24 mouse cellular contexts compared by ENCODE assay signal in the genomic region with DNA sequence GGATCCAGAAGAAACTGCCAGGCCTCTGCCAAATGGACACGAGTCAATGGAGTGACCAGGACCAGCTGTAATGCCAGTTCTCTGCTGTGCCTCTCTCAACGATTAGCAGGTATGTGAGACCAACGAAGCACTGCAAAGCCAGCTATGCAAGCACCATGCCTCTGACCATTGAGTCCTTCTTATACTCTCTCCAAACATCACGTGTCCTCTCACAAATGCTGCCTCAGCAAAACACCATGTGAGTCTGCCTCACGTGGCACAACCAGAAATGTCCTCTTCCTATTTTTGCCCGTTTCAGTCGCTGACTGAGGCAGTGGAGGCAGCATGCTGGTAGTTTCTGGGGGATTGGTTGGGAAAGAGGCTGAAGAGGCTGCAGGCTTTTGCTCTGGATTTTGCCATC.
"Had no signal": no experiment of that assay in that cellular context is flagged by ENCODE, and none has a peak within 500 bp of the region (broad histone marks: within the 10 kb centered on the region; RNA-seq: fewer than 3 reads in every experiment).

No protein-coding gene starts in this region.

- H3K4me1 ChIP-seq: heart, embryonic 10.5 days; hindbrain, embryonic 12.5 days; intestine, embryonic 15.5 days; limb, embryonic 13.5 days; limb, embryonic 15.5 days; liver, embryonic 13.5 days; liver, embryonic 15.5 days had no signal

- H3K27ac ChIP-seq: gastrocnemius, adult 2 months; heart, adult 2 months; heart, embryonic 10.5 days; hindbrain, embryonic 10.5 days; hindbrain, embryonic 12.5 days; hindbrain, embryonic 14.5 days; intestine, embryonic 15.5 days; layer of hippocampus, adult 2 months; limb, embryonic 13.5 days; limb, embryonic 15.5 days; liver, embryonic 13.5 days; liver, embryonic 15.5 days had no signal

- H3K27me3 ChIP-seq: heart, embryonic 12.5 days; hindbrain, embryonic 12.5 days; intestine, embryonic 15.5 days; limb, embryonic 13.5 days; limb, embryonic 15.5 days; liver, embryonic 13.5 days; liver, embryonic 15.5 days had no signal

- DNase-seq: gastrocnemius, adult 2 months; gastrocnemius, postnatal 10 days; gastrocnemius, postnatal 25 days; heart, adult 2 months; heart, postnatal 10 days; heart, postnatal 4 days; kidney, adult 18-20 months; kidney, adult 8-10 months; kidney, postnatal 10 days; kidney, postnatal 25 days; kidney, postnatal 4 days; layer of hippocampus, postnatal 36 days; left cerebral cortex, postnatal 4 days; liver, embryonic 13.5 days had no signal

- H3K4me3 ChIP-seq: gastrocnemius, adult 2 months; heart, adult 2 months; heart, embryonic 10.5 days; heart, embryonic 12.5 days; hindbrain, embryonic 10.5 days; hindbrain, embryonic 12.5 days; intestine, embryonic 15.5 days; layer of hippocampus, adult 2 months; limb, embryonic 13.5 days; limb, embryonic 15.5 days; liver, embryonic 13.5 days; liver, embryonic 15.5 days had no signal
